Mouse (Mus musculus) brown adipose tissue, adult 24 weeks (tissue): ENCODE measurements around the gene Usf1. TPM values are rescaled to one million over a fixed set of nuclear protein-coding genes. Genes with fewer than 3 reads are reported as not detected.

Experiments used
- H3K27ac ChIP-seq: fragments of 200-500 bp; replicated peaks from 2 replicates; pipeline ENCODE4 v1.5.1; 2012; ENCODE audit warnings: low read depth, mild to moderate bottlenecking, low read length
- H3K4me1 ChIP-seq: fragments of 200-500 bp; 2 replicates; pipeline ENCODE4 v1.6.1; 2012; ENCODE audit warnings: low read length, mixed read lengths; ENCODE audit not compliant: control insufficient read depth, insufficient read depth, insufficient read length
- H3K4me3 ChIP-seq: fragments of 200-500 bp; 2 replicates; pipeline ENCODE4 v1.5.1; 2012; ENCODE audit warnings: low read depth, mild to moderate bottlenecking, low read length, moderate library complexity; ENCODE audit not compliant: insufficient read depth
- polyA plus RNA-seq: library from polyadenylated mRNA; stranded (reverse); fragments of >200 nt; gene quantifications from 2 replicates; pipeline ENCODE4 v1.2.4, GENCODE M21; 2012; ENCODE audit not compliant: missing spikeins, insufficient read depth, insufficient read length

Gene Usf1
- polyA plus RNA-seq, 1 experiment: 13.1 TPM

DNA sequence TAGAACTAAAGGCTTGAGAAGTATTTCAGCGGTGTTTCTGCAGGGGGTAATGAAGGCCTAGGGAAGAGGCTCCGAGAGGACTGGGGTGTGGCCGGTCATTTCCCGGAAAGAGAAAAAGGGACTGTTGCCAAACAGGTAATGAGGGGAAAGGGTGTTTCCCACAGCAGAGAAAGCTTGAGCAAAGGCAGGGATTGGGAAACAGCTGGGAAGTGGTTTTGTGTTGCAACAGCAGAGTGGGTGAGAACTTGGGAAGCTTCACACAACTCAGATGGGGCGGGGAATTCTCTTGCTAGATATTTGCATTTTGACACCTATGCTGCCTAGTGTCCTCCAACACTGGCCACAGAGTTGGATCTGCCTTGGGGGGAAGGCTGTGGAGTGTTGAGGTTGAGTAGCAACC lies 41.8 kb downstream of the Usf1 start:
- H3K4me3 ChIP-seq: no peak overlapping the region
- H3K27ac ChIP-seq: peak overlapping the region; percentile 92
- peaks cover 25% of the 10 kb centered on the region for H3K4me1 ChIP-seq

- H3K4me1 ChIP-seq: peaks cover 22% of the 10 kb centered on the region
Measured at GRCm38 (mm10) chr1:171454926-171455325, 43.8 kb downstream of the Usf1 start.

GRCm38 (mm10) chr1:171457568-171457967 lies 46.5 kb downstream of the Usf1 start:
- Histone ChIP-seq H3K4me3 (no peak overlapping the region), H3K27ac (no peak overlapping the region), H3K4me1 (peaks cover 23% of the 10 kb centered on the region)

More at GRCm38 (mm10) chr1:171454926-171455325, 43.8 kb downstream of the Usf1 start:
- Histone ChIP-seq H3K4me3 (no peak overlapping the region), H3K27ac (peak overlapping the region; percentile 52; the same call in 1 of the 2 replicates)

DNA sequence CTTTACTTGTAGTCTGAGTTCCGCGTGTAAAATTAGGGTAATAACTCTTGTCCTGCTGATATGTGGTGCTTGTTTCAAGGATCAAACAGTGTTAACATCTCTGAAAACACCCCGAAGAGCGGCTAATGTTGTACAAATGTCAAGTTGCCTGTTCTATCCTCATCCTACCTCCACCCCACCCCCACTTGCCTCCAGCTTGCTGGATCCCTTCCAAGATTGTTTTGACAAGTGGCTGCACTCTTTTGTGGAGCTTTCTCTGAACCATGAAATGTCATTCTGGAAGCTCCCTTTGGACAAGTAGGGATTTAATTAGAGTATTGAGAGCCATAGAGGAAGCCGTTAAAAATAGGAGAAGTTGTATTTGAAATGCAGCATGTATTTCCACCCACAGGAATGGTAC lies 48.7 kb downstream of the Usf1 start:
- no peak overlapping the region for H3K4me3 ChIP-seq
- H3K27ac ChIP-seq: no peak overlapping the region
- peaks cover 12% of the 10 kb centered on the region; the same call in 1 of the 2 replicates for H3K4me1 ChIP-seq

DNA sequence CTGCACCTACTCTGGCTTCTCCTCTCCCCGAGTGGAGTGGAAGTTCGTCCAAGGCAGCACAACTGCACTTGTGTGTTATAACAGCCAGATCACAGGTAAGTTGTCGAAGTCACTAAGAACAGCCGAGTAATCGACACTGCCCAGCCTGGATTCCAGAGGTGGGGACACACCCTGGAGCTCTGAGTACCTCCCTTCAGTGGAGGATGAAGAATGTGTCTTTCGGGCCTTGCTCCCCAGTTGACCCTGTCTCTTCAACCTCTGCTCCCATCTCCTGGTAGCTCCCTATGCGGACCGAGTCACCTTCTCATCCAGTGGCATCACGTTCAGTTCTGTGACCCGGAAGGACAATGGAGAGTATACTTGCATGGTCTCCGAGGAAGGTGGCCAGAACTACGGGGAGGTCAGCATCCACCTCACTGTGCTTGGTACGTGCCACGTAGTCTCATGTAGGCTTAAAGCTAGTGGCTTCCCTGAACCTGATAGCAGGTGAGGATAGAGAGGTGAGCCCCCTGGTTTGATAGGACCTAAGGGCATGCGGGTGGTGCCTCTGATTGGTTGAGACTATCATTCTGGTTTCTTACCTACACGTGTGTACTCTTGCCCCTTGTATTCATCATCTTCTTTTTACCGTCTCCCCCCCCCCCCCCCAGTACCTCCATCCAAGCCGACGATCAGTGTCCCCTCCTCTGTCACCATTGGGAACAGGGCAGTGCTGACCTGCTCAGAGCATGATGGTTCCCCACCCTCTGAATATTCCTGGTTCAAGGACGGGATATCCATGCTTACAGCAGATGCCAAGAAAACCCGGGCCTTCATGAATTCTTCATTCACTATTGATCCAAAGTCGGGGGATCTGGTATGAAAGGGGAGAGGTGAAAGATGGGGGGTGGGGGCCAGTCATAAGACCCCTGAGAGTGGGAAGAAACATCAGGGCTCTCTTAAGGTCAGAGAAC lies 49.7 kb downstream of the Usf1 start:
- Histone ChIP-seq H3K4me1 (peaks cover 9% of the 10 kb centered on the region; the same call in 1 of the 2 replicates), H3K27ac (no peak overlapping the region), H3K4me3 (no peak overlapping the region)

DNA sequence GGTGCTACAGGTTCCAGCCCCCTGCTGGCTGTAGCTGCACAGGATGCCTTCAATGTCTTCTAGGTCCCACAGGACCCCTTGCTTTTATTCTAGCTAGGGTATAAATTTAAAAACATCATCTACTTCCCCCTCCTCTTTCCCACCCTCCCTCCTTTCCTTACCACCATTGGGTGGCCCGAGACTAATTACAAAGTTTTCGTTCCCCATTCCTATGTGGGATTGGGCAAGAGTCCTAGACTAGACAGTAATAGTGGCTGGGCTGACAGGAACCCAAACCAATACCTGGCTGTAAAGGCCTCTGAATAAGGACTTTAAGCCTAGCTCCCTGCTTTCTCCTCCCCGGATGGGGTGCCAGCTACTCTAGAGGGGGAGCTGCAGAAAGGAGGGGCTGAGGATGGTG lies 52.0 kb downstream of the Usf1 start:
- Histone ChIP-seq H3K27ac (no peak overlapping the region), H3K4me1 (peaks cover 5% of the 10 kb centered on the region; the same call in 1 of the 2 replicates), H3K4me3 (no peak overlapping the region)

GRCm38 (mm10) chr1:171465749-171466412 lies 54.8 kb downstream of the Usf1 start:
- peaks cover 2% of the 10 kb centered on the region; the same call in 1 of the 2 replicates for H3K4me1 ChIP-seq
- no peak overlapping the region for H3K27ac ChIP-seq
- no peak overlapping the region for H3K4me3 ChIP-seq

GRCm38 (mm10) chr1:171466565-171466964 lies 55.5 kb downstream of the Usf1 start:
- Histone ChIP-seq H3K4me3 (0 out of 2 replicates have a peak overlapping the region, but pooled peaks have one; percentile 15), H3K27ac (0 out of 2 replicates have a peak overlapping the region, but pooled peaks have one; percentile 25), H3K4me1 (peaks cover 4% of the 10 kb centered on the region; the same call in 1 of the 2 replicates)

Other genes starting within 250 kb of the Usf1 start
- gene Pcp4l1, start 215.0 kb upstream of the Usf1 start, polyA plus RNA-seq: 3.3 and 4.2 TPM in 2 replicates
- not detected in 2 replicates for gene Nr1i3, start 197.3 kb upstream of the Usf1 start, polyA plus RNA-seq
- 59.3 and 65.5 TPM in 2 replicates for gene Tomm40l, start 188.8 kb upstream of the Usf1 start, polyA plus RNA-seq
- 3.5 and 19.0 TPM in 2 replicates for gene Apoa2, start 186.3 kb upstream of the Usf1 start, polyA plus RNA-seq
- gene Fcer1g, start 176.9 kb upstream of the Usf1 start, polyA plus RNA-seq: 29.3 and 35.1 TPM in 2 replicates
- gene Adamts4, start 160.9 kb upstream of the Usf1 start, polyA plus RNA-seq: 0.50 and 1.2 TPM in 2 replicates
- 1,478 and 1,710 TPM in 2 replicates for gene Ndufs2, start 159.9 kb upstream of the Usf1 start, polyA plus RNA-seq
- 11.3 and 12.1 TPM in 2 replicates for gene B4galt3, start 141.0 kb upstream of the Usf1 start, polyA plus RNA-seq
- gene Ppox, start 130.1 kb upstream of the Usf1 start, polyA plus RNA-seq: 12.3 and 15.2 TPM in 2 replicates
- gene Usp21, start 123.3 kb upstream of the Usf1 start, polyA plus RNA-seq: 11.7 and 14.7 TPM in 2 replicates
- gene Ufc1, start 116.3 kb upstream of the Usf1 start, polyA plus RNA-seq: 149 and 183 TPM in 2 replicates
- gene Dedd, start 82.2 kb upstream of the Usf1 start, polyA plus RNA-seq: 22.3 and 27.1 TPM in 2 replicates
- 41.1 and 62.5 TPM in 2 replicates for gene Nit1, start 65.7 kb upstream of the Usf1 start, polyA plus RNA-seq
- 73.2 and 83.7 TPM in 2 replicates for gene Pfdn2, start 65.6 kb upstream of the Usf1 start, polyA plus RNA-seq
- gene Klhdc9, start 50.5 kb upstream of the Usf1 start, polyA plus RNA-seq: not detected in 2 replicates
- not detected in 2 replicates for gene Nectin4, start 41.2 kb upstream of the Usf1 start, polyA plus RNA-seq
- gene Arhgap30, start 22.4 kb upstream of the Usf1 start, polyA plus RNA-seq: 2.1 and 3.0 TPM in 2 replicates
- not detected in 2 replicates for gene Tstd1, start 7.6 kb downstream of the Usf1 start, polyA plus RNA-seq
- gene F11r, start 26.2 kb downstream of the Usf1 start, polyA plus RNA-seq: 42.9 and 45.1 TPM in 2 replicates
- gene Alyref2, start 92.2 kb downstream of the Usf1 start, polyA plus RNA-seq: 2.7 and 3.0 TPM in 2 replicates
- gene Itln1, start 124.0 kb downstream of the Usf1 start, polyA plus RNA-seq: not detected in 2 replicates
- gene Cd244a, start 147.9 kb downstream of the Usf1 start, polyA plus RNA-seq: not detected in 2 replicates
- 0.95 TPM in 1 of 2 replicates, not detected in the other for gene Ly9, start 196.1 kb downstream of the Usf1 start, polyA plus RNA-seq
- gene Slamf7, start 241.7 kb downstream of the Usf1 start, polyA plus RNA-seq: 1.0 and 1.6 TPM in 2 replicates